Mouse (Mus musculus): ENCODE results near the gene Tmem222. TPM values are rescaled to one million over a fixed set of nuclear protein-coding genes. Genes with fewer than 3 reads are reported as not detected.

Gene Tmem222
- polyA plus RNA-seq, 1 experiment from 2014 or later: 31.7 TPM

DNA sequence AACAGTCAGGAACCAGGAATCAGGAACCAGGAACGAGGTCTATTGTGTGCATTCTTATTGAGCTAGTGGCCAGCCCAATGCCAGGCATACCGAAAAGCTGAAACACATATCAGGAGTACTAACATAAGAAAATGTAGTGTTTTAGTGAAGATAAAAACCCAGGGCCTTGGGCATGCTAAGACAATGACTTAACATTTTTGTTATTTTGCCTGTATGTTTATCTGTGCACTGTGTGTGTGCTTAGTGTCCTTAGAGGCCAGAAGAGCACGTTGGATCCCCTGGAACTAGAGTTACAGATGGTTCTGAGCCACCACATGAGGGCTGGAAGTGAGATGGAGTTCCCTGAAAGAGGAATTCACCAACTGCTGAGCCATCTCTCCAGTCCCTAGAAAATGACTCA lies 7.7 kb upstream of the Tmem222 start:
- ChIA-PET CTCF (no interaction called here), POLR2A (no interaction called here)
- H3K27me3 ChIP-seq: no peaks in the 10 kb centered on the region
- in situ Hi-C loops (cut with MboI; ENCODE audit: low pct_unique_long_range_greater_than_20kb): no loop called here
- DNase-seq (ENCODE audit: low read depth, low spot score) (no peak), ATAC-seq (no peak)
- TF ChIP-seq CTCF (IDR thresholded peaks at IDR 0.05): no peak

DNA sequence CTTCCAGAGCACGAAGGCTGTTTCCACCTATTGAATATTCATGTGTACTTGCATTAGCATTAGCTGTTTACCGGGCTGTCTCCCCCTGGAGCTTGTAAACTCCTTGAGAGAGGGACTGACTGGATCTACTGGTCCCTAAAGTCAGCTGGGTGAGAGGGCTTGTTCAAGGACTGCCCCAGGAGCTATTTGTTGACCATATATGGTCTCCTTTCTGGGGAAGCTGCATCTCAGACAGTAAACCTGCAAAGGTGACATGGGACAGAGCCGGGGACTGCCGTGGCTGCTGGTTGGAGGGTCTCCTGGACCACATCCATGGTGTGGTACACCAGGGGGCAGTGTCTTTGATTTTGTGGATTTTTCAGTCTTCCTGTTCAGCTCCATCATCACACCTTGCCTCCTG lies 5.1 kb upstream of the Tmem222 start:
- no peak for ATAC-seq
- DNase-seq (ENCODE audit: low read depth, low spot score): no peak
- TF ChIP-seq CTCF (IDR thresholded peaks at IDR 0.05): no peak
- no peaks in the 10 kb centered on the region for H3K27me3 ChIP-seq
- in situ Hi-C loops (cut with MboI; ENCODE audit: low pct_unique_long_range_greater_than_20kb): no loop called here
- ChIA-PET POLR2A (no interaction called here), CTCF (interaction anchor here (1.9 kb wide), 1 partner anchor 11 kb away, joined by 4 read pairs; no protein-coding TSS in a partner anchor)

DNA sequence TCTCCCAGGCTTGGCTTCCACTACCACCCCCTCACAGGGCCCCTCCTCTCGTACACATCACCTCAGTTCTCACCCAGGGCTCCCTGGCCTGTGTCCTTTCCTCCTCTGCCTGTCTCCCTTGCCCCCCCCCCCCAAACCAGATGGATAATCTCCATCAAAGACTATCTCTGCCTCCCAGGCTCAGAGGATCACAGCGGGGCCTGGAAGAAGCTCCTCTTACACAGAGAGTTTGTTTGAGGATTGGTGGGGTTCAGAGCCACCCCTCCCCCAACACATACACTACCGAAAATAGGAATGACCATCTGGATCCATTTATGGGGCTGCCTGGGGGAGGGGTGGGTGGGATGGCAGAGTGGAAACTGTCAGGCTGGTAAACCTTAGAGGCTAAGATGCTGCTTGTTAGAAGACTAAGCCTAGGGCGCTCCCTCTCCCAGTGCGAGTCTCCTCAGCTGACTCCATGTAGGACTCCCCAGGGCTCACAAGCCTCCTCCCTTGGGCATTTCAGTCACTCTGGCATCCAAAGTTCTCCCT lies 4.4 kb upstream of the Tmem222 start:
- in situ Hi-C loops (cut with MboI; ENCODE audit: low pct_unique_long_range_greater_than_20kb): no loop called here
- ATAC-seq (no peak), DNase-seq (ENCODE audit: low read depth, low spot score) (no peak)
- POLR2A ChIA-PET: no interaction called here
- CTCF ChIA-PET: interaction anchor here (1.9 kb wide), 1 partner anchor 11 kb away, joined by 4 read pairs; no protein-coding TSS in a partner anchor
- no peaks in the 10 kb centered on the region for H3K27me3 ChIP-seq
- TF ChIP-seq CTCF (IDR thresholded peaks at IDR 0.05): no peak

DNA sequence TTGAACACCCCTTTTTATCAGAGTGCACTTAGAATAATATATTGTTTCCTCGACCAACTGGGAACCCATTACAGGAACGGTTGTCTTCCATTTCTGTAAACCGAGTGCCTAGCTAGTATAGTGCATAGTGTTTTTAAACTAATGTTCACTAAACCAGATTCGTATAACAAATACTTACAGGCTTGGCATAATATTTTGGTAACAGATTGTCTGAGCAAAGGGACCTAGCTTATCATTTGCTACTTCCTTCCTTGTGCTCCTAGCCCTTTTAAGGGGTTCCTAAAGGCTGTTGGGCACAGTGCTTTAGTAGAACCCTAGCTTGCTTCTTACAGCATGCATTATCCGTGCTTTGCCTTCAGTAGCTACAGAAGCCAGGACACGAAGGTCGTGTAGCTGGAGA lies 3.9 kb upstream of the Tmem222 start:
- no peaks in the 10 kb centered on the region for H3K27me3 ChIP-seq
- CTCF ChIA-PET: interaction anchor here (1.9 kb wide), 1 partner anchor 12 kb away, joined by 4 read pairs; no protein-coding TSS in a partner anchor
- TF ChIP-seq CTCF (IDR thresholded peaks at IDR 0.05): no peak
- in situ Hi-C loops (cut with MboI; ENCODE audit: low pct_unique_long_range_greater_than_20kb): no loop called here
- ATAC-seq (no peak), DNase-seq (ENCODE audit: low read depth, low spot score) (no peak)
- POLR2A ChIA-PET: no interaction called here

DNA sequence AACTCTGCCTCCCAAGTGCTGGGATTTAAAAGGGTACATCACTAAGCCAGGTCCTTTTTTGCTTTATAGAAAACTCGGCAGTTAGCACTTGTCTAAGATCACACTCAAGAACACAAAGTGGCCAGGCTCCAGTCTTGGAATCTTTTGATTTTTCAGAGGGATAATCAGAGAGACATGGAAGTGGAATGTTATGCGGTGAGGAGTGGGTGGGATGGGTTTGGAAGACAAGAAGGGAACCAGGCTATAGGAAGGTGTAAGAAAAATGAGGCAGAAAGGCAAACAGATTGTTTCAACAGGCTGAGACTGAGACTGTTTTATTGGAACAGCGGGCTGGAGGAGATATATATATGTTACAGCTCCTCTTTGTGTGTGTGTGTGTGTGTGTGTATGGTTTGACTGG lies 890 bp upstream of the Tmem222 start:
- DNase-seq (ENCODE audit: low read depth, low spot score) (no peak), ATAC-seq (no peak)
- in situ Hi-C loops (cut with MboI; ENCODE audit: low pct_unique_long_range_greater_than_20kb): no loop called here
- CTCF ChIA-PET: no interaction called here
- no peak for TF ChIP-seq CTCF (IDR thresholded peaks at IDR 0.05)
- POLR2A ChIA-PET: no interaction called here
- H3K27me3 ChIP-seq: no peaks in the 10 kb centered on the region

DNA sequence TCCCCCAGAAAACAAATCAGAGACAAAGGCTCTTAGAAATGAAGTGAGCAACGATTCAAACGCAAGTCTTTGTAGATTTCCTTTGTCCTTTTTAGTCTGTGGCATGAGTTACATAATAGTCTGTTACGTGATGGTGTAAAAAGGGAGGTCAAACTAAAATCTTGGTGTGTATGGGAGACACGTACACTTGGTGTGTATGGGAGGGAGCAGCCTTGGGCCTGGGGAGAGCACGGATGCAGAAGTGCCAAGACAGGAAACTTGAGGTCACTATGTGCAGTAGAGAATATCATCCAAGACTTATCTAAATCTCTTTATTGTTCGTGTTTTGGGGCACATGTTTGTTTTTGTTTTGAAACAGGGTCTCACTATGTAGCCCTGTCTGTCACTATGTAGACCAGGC lies 475 bp upstream of the Tmem222 start:
- ChIA-PET CTCF (no interaction called here), POLR2A (no interaction called here)
- DNase-seq (ENCODE audit: low read depth, low spot score) (no peak), ATAC-seq (no peak)
- in situ Hi-C loops (cut with MboI; ENCODE audit: low pct_unique_long_range_greater_than_20kb): no loop called here
- TF ChIP-seq CTCF (IDR thresholded peaks at IDR 0.05): no peak
- no peaks in the 10 kb centered on the region for H3K27me3 ChIP-seq

DNA sequence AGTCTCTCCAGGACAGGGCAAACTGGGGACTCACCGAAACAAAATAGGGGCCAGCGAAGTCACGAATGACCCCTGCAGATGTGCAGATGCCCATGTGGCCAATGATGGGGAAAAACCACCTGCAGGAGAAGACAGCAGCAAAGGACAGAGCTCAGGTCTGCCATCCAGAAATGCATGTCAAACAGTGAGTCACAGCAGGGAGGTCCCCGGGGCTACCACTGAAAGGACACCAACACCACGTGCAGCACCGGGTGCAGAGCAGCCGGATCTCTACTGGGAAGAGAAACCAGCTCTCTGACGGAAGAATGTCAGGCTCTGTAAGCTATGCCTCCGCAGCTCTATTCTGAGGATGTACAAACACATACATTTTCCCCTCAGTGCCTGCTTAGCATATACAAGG lies 6.7 kb downstream of the Tmem222 start:
- ChIA-PET CTCF (interaction anchor here (0.7 kb wide), 1 partner anchor 30 kb away, joined by 3 read pairs; no protein-coding TSS in a partner anchor), POLR2A (no interaction called here)
- no peak for DNase-seq (ENCODE audit: low read depth, low spot score)

DNA sequence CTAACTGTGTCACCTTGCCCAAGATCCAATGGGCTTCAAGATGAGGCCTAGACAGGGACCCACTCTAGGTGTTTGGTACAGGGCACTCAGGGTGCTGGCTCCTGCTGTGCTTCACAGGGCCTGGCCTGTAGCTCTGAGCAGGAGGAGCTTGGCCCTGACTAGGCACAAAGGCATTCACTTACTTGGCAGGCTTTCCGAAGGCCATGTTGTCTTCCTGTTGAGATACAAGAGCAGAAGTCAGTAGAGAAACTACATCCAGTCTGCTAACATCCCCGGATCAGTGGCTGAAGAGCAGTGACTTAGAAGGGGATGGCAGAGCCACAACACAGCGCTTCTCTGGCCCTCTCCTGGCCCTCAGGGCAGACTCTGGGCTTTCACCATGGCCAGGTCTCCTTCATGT lies 8.0 kb downstream of the Tmem222 start:
- no peak for ATAC-seq
- ChIA-PET POLR2A (no interaction called here), CTCF (no interaction called here)
- H3K27me3 ChIP-seq: no peaks in the 10 kb centered on the region
- no peak for TF ChIP-seq CTCF (IDR thresholded peaks at IDR 0.05)
- no peak for DNase-seq (ENCODE audit: low read depth, low spot score)
- in situ Hi-C loops (cut with MboI; ENCODE audit: low pct_unique_long_range_greater_than_20kb): no loop called here

More for the DNA sequence above, 6.7 kb downstream of the Tmem222 start:
- TF ChIP-seq CTCF (IDR thresholded peaks at IDR 0.05): no peak
- no peak for ATAC-seq
- no peaks in the 10 kb centered on the region for H3K27me3 ChIP-seq
- in situ Hi-C loops (cut with MboI; ENCODE audit: low pct_unique_long_range_greater_than_20kb): no loop called here

DNA sequence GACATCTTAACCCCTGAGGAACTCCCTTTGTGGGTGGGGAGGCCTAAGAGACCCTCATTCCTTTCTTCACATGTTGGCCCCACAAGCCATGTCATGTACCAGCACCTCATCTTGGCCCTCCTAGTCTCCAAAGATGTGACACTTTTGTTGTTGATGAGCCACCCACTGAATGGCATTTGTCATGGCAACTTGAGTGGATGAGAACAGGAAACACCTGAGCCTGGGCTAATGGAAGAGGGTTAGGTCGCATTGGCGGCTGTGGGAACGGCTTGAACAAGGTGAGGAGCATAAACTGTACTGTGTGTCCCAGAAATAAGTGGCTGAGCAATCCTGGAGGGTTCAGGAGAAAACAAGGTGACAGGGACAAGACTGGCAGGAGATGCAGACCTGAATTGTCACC lies 8.7 kb downstream of the Tmem222 start:
- ATAC-seq (no peak), DNase-seq (ENCODE audit: low read depth, low spot score) (no peak)
- ChIA-PET CTCF (no interaction called here), POLR2A (no interaction called here)
- in situ Hi-C loops (cut with MboI; ENCODE audit: low pct_unique_long_range_greater_than_20kb): no loop called here
- no peak for TF ChIP-seq CTCF (IDR thresholded peaks at IDR 0.05)
- H3K27me3 ChIP-seq: no peaks in the 10 kb centered on the region

DNA sequence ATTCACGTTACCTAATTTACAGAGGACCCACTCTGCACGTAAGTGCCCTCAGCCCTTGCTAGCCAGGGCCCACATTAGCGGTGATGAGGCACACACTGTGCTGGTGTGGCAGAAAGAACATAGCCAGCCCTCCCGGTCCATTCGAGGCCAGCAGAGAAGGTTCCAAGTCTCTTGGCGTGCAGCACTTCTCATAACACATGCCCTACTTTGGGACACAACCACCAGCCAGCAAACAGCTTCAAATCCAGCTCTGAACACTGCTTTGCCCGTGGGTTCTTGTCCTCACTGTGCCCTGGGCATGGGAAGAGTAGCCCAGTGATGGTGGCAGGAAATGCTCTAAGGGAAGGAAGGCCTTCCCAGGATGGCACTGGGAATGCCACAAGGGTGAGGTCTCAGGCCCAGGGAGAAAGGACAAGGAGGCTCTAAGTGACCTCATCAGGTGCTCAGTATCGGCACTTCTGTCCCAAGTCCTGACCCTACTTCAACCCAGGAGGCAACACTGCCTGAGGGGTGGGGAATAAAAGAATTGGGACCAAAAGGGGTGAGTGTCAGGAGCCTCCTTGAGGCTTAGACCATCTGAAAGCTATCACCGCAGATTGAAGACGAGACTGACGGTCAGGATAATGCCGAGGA lies 11.2 kb downstream of the Tmem222 start:
- in situ Hi-C loops (cut with MboI; ENCODE audit: low pct_unique_long_range_greater_than_20kb): no loop called here
- ATAC-seq (no peak), DNase-seq (ENCODE audit: low read depth, low spot score) (no peak)
- CTCF ChIA-PET: no interaction called here
- POLR2A ChIA-PET: no interaction called here
- no peaks in the 10 kb centered on the region for H3K27me3 ChIP-seq
- no peak for TF ChIP-seq CTCF (IDR thresholded peaks at IDR 0.05)

DNA sequence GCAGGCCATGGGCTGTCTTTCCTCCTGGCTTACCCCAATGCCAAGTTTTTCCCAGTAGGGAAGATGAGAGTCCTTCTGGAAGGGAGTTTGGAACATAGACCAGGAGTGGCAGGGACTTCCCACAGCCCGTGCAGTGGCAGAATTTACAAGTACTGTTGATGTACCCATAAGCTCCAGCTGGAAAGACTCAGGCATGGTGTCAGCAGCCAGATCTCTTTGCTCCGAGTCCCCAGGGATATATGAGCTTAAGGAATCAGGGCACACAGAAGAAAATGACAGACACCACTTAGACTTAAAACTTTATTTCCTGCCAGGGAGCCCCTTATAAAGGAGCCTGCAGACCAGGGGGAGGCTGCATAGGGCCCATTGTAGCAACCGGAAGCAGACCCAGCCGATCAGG lies 11.8 kb downstream of the Tmem222 start:
- ChIA-PET POLR2A (no interaction called here), CTCF (no interaction called here)
- H3K27me3 ChIP-seq: no peaks in the 10 kb centered on the region
- TF ChIP-seq CTCF (IDR thresholded peaks at IDR 0.05): no peak
- DNase-seq (ENCODE audit: low read depth, low spot score): no peak
- ATAC-seq: no peak
- in situ Hi-C loops (cut with MboI; ENCODE audit: low pct_unique_long_range_greater_than_20kb): no loop called here

DNA sequence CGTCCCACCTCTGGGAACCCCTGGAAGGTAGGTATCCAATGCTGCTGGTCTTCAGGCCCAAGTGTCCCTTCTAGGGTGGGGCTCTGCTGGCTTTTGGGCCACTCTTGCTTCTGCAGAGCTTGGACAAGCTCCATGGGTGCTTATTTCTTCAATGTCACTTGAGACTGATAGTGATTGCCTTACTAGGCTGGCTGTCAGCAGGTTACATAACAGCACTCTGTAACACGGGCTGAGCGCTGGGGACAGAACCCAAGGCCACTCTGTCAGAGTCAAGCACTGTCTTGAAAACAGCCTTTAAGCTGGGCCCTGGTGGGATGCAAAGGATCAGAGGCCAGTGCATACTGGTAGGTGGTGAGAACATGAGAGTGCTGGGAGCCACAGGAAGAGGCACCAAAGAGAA lies 12.3 kb downstream of the Tmem222 start:
- TF ChIP-seq CTCF (IDR thresholded peaks at IDR 0.05): no peak
- no peak for ATAC-seq
- ChIA-PET POLR2A (interaction anchor here (0.6 kb wide), 1 partner anchor 104 kb away, joined by 3 read pairs; no protein-coding TSS in a partner anchor), CTCF (interaction anchor here (1.3 kb wide), 1 partner anchor 14 kb away, joined by 3 read pairs; no protein-coding TSS in a partner anchor)
- in situ Hi-C loops (cut with MboI; ENCODE audit: low pct_unique_long_range_greater_than_20kb): no loop called here
- no peak for DNase-seq (ENCODE audit: low read depth, low spot score)
- H3K27me3 ChIP-seq: no peaks in the 10 kb centered on the region

Data from Patski (cell line).